Mouse (Mus musculus) intestine, embryonic 16.5 days (tissue): ENCODE measurements at regions not wholly inside any gene's neighbourhood (a gene's known extent, or its start where the extent isn't known, plus 50 kb on each side); places are given as distances from the start of the nearest gene placed in this dataset.
A peak's percentile ranks its signal among the peaks of the same experiment; 100 is the strongest.

Experiments used
- ATAC-seq: fragments of 200-750 bp; cut with Nextera tagmentation; 2 replicates; pipeline ENCODE4 v1.8.0; 2017; ENCODE audit warnings: moderate TSS enrichment, moderate library complexity
- H3K27ac ChIP-seq: fragments of 300-500 bp; sonication (generic); 2 replicates; pipeline ENCODE4 v1.5.1; 2014; ENCODE audit warnings: mild to moderate bottlenecking, low read length
- H3K27me3 ChIP-seq: fragments of 300-500 bp; sonication (generic); replicated peaks from 2 replicates; pipeline ENCODE4 v1.6.1; 2014; ENCODE audit warnings: low read length, control low read depth, mixed read lengths; ENCODE audit not compliant: control insufficient read depth, insufficient read depth
- H3K36me3 ChIP-seq: fragments of 300-500 bp; sonication (generic); 2 replicates; pipeline ENCODE4 v1.6.1; 2014; ENCODE audit warnings: low read length, control low read depth; ENCODE audit not compliant: control insufficient read depth, insufficient read depth
- H3K4me1 ChIP-seq: fragments of 300-500 bp; sonication (generic); 2 replicates; pipeline ENCODE4 v1.6.1; 2014; ENCODE audit warnings: low read length, control low read depth, mixed read lengths; ENCODE audit not compliant: control insufficient read depth, insufficient read depth
- H3K4me2 ChIP-seq: fragments of 300-500 bp; sonication (generic); 2 replicates; pipeline ENCODE4 v1.6.1; 2014; ENCODE audit warnings: low read depth, low read length, control low read depth
- H3K4me3 ChIP-seq: fragments of 300-500 bp; sonication (generic); 2 replicates; pipeline ENCODE4 v1.5.1; 2014; ENCODE audit warnings: mild to moderate bottlenecking, low read length
- H3K9ac ChIP-seq: fragments of 300-500 bp; sonication (generic); 2 replicates; pipeline ENCODE4 v1.6.1; 2014; ENCODE audit warnings: low read depth, low read length
- H3K9me3 ChIP-seq: fragments of 300-500 bp; sonication (generic); 2 replicates; pipeline ENCODE4 v1.6.1; 2016; ENCODE audit warnings: low read length, control low read depth; ENCODE audit not compliant: control insufficient read depth
- WGBS: fragments of 180-500 bp; shearing (Covaris S2); extraction: QIAGEN DNeasy Blood & Tissue Kit; methylation state at CpG from one replicate; pipeline ENCODE4 v1.1.7; 2014; 5-methylcytosine and 5-hydroxymethylcytosine counted together

DNA sequence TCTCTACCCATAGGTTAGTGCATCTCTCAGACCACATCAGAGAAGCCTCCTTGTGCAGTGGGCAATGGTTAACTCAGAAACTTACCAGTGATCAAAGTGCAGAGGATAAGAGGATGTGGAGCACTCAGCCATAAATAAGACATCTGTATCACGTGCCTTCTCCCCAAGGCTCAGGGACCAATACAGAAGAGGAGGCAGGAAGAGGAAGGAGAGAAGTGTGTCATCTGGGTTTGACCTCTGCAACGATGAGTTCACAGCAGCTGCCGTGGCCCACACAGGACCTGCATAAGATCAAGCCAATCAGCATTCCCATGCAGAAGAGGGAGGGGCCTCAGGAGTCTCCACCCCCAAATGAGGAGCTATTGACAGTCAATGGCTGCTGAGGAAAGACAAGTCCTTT, 252.8 kb downstream of the Gm12728 start:
- Histone ChIP-seq H3K9me3 (no peaks in the 10 kb centered on the region), H3K4me3 (no peak overlapping the region), H3K27me3 (no peaks in the 10 kb centered on the region), H3K36me3 (no peaks in the 10 kb centered on the region), H3K9ac (no peak overlapping the region), H3K4me1 (peaks cover 3% of the 10 kb centered on the region; the same call in 1 of the 2 replicates), H3K4me2 (no peak overlapping the region), H3K27ac (no peak overlapping the region)
- 35% methylated on average over 3 of the region's 3 CpGs for WGBS
- peak; percentile 88 for ATAC-seq

DNA sequence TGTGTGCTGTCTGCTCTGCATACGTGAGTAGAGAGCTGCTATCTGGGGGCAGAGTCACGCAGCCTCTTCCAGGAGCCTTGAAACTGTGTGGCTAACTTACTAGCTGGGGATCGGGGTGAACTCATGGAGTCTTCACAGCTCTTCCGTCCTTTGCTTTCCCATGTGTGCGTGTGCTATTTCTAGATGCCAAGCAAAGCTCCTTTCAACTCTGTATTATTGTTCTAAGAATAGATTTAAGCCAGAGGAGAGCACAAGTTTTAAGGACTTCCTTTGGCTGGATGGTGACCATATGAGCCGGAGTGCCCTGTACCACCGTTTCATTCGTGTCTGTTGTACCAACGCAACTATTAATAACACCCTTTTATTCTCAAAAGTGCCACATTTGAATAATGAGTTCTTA, 254.0 kb downstream of the Gm12728 start:
- no peak for ATAC-seq
- no peaks in the 10 kb centered on the region for H3K27me3 ChIP-seq
- H3K4me1 ChIP-seq: peaks cover 3% of the 10 kb centered on the region; the same call in 1 of the 2 replicates
- no peaks in the 10 kb centered on the region for H3K36me3 ChIP-seq
- H3K27ac ChIP-seq: no peak overlapping the region
- no peaks in the 10 kb centered on the region for H3K9me3 ChIP-seq
- no peak overlapping the region for H3K4me3 ChIP-seq
- WGBS: 77% methylated on average over 9 of the region's 9 CpGs
- H3K9ac ChIP-seq: no peak overlapping the region
- no peak overlapping the region for H3K4me2 ChIP-seq

DNA sequence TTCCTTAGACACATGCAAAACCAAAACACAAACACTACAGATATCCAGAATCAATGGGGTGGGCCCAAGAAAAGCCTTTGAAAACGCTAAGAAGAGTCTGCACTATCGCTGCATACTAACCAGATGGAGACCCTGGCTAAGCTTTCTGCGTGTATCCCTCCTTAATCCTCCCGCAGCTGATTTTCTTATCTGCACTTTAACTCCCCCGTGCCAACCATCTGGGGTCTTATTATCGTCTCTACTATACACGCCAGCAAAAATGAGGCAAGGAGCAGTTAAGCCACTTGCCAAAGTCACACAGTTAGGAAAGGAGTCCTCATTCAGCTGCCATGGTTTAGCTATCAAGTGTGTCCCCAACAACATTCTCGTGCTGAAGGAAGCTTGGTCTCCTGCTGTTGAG, 258.4 kb downstream of the Gm12728 start:
- Histone ChIP-seq H3K4me2 (no peak overlapping the region), H3K4me1 (peaks cover 8% of the 10 kb centered on the region; the same call in 1 of the 2 replicates), H3K4me3 (no peak overlapping the region), H3K9me3 (no peaks in the 10 kb centered on the region), H3K36me3 (no peaks in the 10 kb centered on the region), H3K9ac (no peak overlapping the region), H3K27ac (no peak overlapping the region), H3K27me3 (no peaks in the 10 kb centered on the region)
- ATAC-seq: no peak
- WGBS: 78% methylated on average over 8 of the region's 8 CpGs

DNA sequence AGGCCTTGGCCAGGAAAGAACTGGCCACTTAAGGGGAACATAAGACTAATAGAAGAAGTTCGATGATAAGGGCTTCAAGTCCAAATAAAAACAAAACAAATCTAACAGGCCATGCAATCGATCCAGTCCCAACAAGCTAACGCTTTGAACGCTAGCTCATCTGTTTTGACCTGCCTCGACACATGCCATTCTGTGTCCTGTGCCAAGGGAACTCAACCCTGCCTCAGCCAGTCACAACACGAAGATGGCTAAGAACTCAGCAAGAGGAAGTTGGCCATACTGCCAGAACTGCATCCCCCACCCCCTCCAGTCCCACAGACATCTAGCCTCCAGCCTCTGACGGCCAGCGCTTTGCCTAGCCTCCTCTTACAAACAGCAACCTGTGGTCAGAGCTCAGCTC, 259.1 kb downstream of the Gm12728 start:
- no peaks in the 10 kb centered on the region for H3K9me3 ChIP-seq
- H3K9ac ChIP-seq: no peak overlapping the region
- WGBS: 83% methylated on average over 8 of the region's 8 CpGs
- no peaks in the 10 kb centered on the region for H3K36me3 ChIP-seq
- H3K4me3 ChIP-seq: no peak overlapping the region
- H3K27me3 ChIP-seq: no peaks in the 10 kb centered on the region
- no peak overlapping the region for H3K27ac ChIP-seq
- H3K4me1 ChIP-seq: peaks cover 11% of the 10 kb centered on the region; the same call in 1 of the 2 replicates
- H3K4me2 ChIP-seq: no peak overlapping the region
- no peak for ATAC-seq

DNA sequence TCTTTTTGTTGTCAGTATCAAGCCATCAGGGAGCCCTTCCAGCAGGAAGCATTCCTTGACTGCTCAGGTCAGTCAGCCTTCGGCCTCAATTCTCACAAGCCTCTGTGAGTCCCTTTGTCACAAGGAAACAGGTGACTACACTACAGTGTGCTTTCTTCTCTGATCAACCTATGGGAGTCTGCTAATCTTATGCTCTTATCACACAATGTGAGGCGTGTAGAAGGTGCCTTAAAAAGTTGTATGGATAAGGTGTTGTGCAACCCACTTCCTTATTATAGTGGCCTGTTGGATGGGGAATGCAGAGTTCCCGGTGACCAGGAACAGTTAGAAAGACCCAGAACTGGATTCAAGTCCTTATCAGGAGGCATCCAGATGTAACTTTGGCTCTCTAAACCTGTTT, 260.2 kb downstream of the Gm12728 start:
- Histone ChIP-seq H3K9ac (no peak overlapping the region), H3K36me3 (no peaks in the 10 kb centered on the region), H3K4me3 (no peak overlapping the region), H3K27ac (peak overlapping the region; percentile 86), H3K4me1 (peaks cover 11% of the 10 kb centered on the region; the same call in 1 of the 2 replicates), H3K9me3 (no peaks in the 10 kb centered on the region), H3K4me2 (no peak overlapping the region), H3K27me3 (no peaks in the 10 kb centered on the region)
- ATAC-seq: peak; percentile 97
- 53% methylated on average over 3 of the region's 3 CpGs for WGBS

DNA sequence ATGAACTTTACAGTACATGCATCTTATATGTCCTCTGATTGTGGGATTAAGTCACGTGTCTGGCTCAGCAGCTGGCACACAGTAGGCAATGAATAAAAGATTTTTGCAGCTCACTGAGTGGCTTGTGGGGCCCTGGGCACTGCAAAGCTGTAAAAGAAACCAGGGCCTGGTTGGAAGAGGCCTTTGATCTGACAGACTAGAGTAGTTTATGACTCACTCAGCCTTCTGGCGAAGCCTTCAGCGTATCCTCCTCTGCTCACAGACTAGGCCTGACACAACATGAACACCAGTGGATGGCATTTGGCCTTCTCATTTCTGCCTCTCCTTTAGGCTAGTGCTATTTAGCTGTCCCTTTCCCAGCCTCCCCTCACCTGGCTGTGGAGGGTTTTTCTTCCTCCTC, 260.6 kb downstream of the Gm12728 start:
- peak; percentile 94 for ATAC-seq
- no peaks in the 10 kb centered on the region for H3K36me3 ChIP-seq
- no peak overlapping the region for H3K4me3 ChIP-seq
- no peaks in the 10 kb centered on the region for H3K9me3 ChIP-seq
- H3K27ac ChIP-seq: peak overlapping the region; percentile 86
- 50% methylated on average over 3 of the region's 3 CpGs for WGBS
- no peak overlapping the region for H3K4me2 ChIP-seq
- H3K27me3 ChIP-seq: no peaks in the 10 kb centered on the region
- H3K4me1 ChIP-seq: peaks cover 11% of the 10 kb centered on the region; the same call in 1 of the 2 replicates
- no peak overlapping the region for H3K9ac ChIP-seq

DNA sequence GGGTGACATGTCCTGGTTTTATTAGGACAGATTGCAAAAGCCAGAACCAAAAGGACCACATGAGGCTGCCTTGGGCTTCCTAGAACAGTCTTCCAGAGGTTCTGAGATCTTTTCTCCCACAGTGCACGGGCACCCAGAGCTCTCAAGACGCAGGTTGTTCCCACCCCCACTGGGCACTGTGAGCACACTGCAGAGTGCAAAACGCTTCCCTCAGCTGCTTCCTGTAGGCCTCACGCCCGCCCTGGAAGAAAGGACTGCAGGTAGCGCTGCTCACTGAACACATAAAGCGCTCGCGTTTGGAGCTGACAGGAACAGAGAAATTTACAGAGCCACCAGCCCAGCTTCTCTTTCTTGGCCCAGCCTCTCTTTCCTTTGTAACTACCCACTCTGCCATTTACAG, 262.5 kb upstream of the Usp24 start:
- Histone ChIP-seq H3K9ac (no peak overlapping the region), H3K4me1 (peaks cover 11% of the 10 kb centered on the region; the same call in 1 of the 2 replicates), H3K4me3 (no peak overlapping the region), H3K27me3 (no peaks in the 10 kb centered on the region), H3K36me3 (no peaks in the 10 kb centered on the region), H3K4me2 (no peak overlapping the region), H3K9me3 (no peaks in the 10 kb centered on the region), H3K27ac (no peak overlapping the region)
- ATAC-seq: no peak
- 40% methylated on average over 9 of the region's 9 CpGs for whole genome bisulfite sequencing

DNA sequence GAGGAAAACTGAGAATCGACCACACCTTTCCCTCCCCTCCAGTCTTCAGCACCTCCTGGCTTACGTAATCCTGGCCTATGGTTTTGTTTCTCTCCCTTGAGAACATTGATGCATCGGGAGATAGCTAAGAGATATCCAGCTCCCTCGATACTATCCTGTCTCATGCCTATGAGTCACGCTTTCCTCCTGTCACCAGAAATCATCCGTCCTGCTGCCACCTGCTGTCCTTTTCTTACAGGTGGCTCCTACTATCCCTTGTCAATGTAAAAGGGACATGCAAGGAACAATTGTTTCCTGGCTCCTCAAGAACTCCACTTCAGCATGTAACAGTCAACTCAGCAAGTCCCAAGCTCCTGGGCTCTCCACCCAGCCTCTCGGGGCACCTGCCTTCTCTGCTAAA, 261.7 kb upstream of the Usp24 start:
- H3K4me1 ChIP-seq: peaks cover 11% of the 10 kb centered on the region; the same call in 1 of the 2 replicates
- no peaks in the 10 kb centered on the region for H3K36me3 ChIP-seq
- 55% methylated on average over 7 of the region's 7 CpGs for WGBS
- H3K9me3 ChIP-seq: no peaks in the 10 kb centered on the region
- no peak for ATAC-seq
- H3K4me2 ChIP-seq: no peak overlapping the region
- no peak overlapping the region for H3K4me3 ChIP-seq
- no peak overlapping the region for H3K9ac ChIP-seq
- no peaks in the 10 kb centered on the region for H3K27me3 ChIP-seq
- H3K27ac ChIP-seq: no peak overlapping the region

DNA sequence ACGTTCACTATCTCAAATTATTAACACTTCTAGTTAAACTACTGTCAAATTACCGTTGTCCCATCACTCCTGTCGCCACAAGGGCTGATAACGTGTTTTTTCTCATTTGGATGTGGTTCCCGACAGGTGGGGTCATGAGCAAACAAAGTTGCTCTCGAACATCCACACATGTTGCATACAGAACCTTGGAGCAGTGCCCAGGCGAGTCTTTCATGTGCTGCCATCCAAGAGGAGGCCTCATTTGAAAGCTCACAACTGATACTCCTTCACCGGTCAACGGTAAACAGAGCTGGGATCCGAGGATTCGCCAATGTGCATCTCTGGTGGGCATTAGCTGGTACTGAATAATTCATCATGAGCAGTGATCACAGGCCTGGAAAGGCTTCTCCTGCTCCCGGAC, 253.4 kb upstream of the Usp24 start:
- Histone ChIP-seq H3K27me3 (no peaks in the 10 kb centered on the region), H3K36me3 (no peaks in the 10 kb centered on the region), H3K4me2 (no peak overlapping the region), H3K27ac (no peak overlapping the region), H3K9me3 (no peaks in the 10 kb centered on the region), H3K4me1 (peaks cover 7% of the 10 kb centered on the region; the same call in 1 of the 2 replicates), H3K4me3 (no peak overlapping the region), H3K9ac (no peak overlapping the region)
- 75% methylated on average over 12 of the region's 12 CpGs for WGBS
- ATAC-seq: no peak

DNA sequence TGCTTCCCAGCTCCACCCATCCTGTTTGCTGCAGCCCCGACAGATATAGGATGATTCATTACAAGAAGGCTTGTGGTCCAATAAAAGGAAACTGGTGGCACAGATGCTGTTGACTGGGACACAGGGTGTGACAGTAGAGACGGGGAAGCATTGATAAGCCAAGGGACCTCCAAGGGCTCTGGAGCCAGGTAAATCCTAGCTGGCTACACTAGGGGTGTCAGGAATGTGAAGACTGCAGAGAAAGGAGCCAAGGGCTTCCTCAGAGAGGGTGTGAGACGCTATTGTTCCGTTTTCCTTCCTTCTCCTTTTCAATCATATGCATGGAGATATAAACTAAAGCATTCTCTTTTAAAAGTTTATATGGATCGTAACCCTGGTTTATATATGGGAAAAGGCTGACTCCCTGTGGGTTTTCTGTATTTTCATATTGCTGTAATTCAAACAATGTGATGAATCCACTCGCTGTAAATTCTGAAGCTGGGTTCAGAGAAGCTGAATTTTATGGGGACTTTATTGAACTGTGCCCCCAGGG, 252.1 kb upstream of the Usp24 start:
- Histone ChIP-seq H3K36me3 (no peaks in the 10 kb centered on the region), H3K27ac (no peak overlapping the region), H3K27me3 (no peaks in the 10 kb centered on the region), H3K4me2 (no peak overlapping the region), H3K9ac (no peak overlapping the region), H3K4me1 (peaks cover 7% of the 10 kb centered on the region; the same call in 1 of the 2 replicates), H3K4me3 (no peak overlapping the region), H3K9me3 (no peaks in the 10 kb centered on the region)
- no peak for ATAC-seq
- WGBS: 48% methylated on average over 6 of the region's 6 CpGs
